Mouse (Mus musculus) testis, adult 2 months (tissue): ENCODE results near the gene Vps35l. TPM values are rescaled to one million over a fixed set of nuclear protein-coding genes. Genes with fewer than 3 reads are reported as not detected.
A peak's percentile ranks its signal among the peaks of the same experiment; 100 is the strongest.

Source experiments
- H3K27ac ChIP-seq: fragments of 200-500 bp; 2 replicates; pipeline ENCODE4 v1.5.1; 2012; ENCODE audit warnings: low read depth, low read length; ENCODE audit not compliant: control insufficient read depth, insufficient read depth
- H3K27me3 ChIP-seq: fragments of 200-500 bp; 2 replicates; pipeline ENCODE4 v1.6.1; 2012; ENCODE audit warnings: mild to moderate bottlenecking, low read length, moderate library complexity; ENCODE audit not compliant: control insufficient read depth, insufficient read depth
- H3K36me3 ChIP-seq: fragments of 200-500 bp; 2 replicates; pipeline ENCODE4 v1.6.1; 2012; ENCODE audit warnings: mild to moderate bottlenecking, low read length; ENCODE audit not compliant: control insufficient read depth, insufficient read depth
- H3K4me1 ChIP-seq: fragments of 200-500 bp; 2 replicates; pipeline ENCODE4 v1.6.1; 2012; ENCODE audit warnings: low read length; ENCODE audit not compliant: control insufficient read depth, insufficient read depth
- H3K4me3 ChIP-seq: fragments of 200-500 bp; 2 replicates; pipeline ENCODE4 v1.5.1; 2012; ENCODE audit warnings: low read depth, mild to moderate bottlenecking, low read length, moderate library complexity, mixed read lengths; ENCODE audit not compliant: control insufficient read depth
- CTCF ChIP-seq: fragments of 200-500 bp; IDR thresholded peaks from 2 replicates; pipeline ENCODE4 v1.5.1; 2012; ENCODE audit warnings: low read depth, mild to moderate bottlenecking, inconsistent platforms, low read length, moderate library complexity; ENCODE audit not compliant: control insufficient read depth, insufficient read depth, insufficient replicate concordance
- POLR2A ChIP-seq: fragments of 200-500 bp; IDR thresholded peaks from 2 replicates; pipeline ENCODE4 v1.6.1; 2012; ENCODE audit warnings: low read depth, mild to moderate bottlenecking, inconsistent platforms, low read length, moderate library complexity; ENCODE audit not compliant: control insufficient read depth
- polyA plus RNA-seq: library from polyadenylated mRNA; depleted of rRNA; stranded (reverse); fragments of >200 nt; gene quantifications from 2 replicates; pipeline ENCODE4 v1.2.3, GENCODE M21; 2012

The Vps35l gene
- polyA plus RNA-seq, 1 experiment: 29.5 TPM

DNA sequence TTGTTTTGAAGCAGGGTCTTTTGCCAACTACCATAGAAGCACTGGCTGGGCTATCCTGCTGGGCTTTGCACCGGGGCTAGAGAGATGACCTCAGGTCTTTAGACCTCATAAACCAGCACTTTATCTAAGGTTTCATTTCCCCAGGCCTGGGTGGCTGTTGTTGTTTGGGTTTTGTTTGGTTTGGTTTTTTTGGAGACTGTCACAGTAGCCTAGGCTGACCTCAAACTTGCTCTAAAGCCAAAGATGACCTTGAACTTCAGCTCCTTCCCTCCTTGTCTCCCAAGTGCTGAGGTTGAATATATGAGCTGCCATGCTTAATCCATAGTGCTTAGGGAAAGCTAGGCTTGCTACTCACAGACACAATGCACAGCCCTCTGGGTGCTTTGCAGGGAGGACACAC, 79.6 kb downstream of the Vps35l start:
- Histone ChIP-seq H3K27ac (no peak overlapping the region), H3K4me3 (no peak overlapping the region), H3K4me1 (no peaks in the 10 kb centered on the region), H3K27me3 (no peaks in the 10 kb centered on the region), H3K36me3 (no peaks in the 10 kb centered on the region; the same call in 1 of the 2 replicates)
- TF ChIP-seq CTCF: no peak
- no peak for TF ChIP-seq POLR2A

DNA sequence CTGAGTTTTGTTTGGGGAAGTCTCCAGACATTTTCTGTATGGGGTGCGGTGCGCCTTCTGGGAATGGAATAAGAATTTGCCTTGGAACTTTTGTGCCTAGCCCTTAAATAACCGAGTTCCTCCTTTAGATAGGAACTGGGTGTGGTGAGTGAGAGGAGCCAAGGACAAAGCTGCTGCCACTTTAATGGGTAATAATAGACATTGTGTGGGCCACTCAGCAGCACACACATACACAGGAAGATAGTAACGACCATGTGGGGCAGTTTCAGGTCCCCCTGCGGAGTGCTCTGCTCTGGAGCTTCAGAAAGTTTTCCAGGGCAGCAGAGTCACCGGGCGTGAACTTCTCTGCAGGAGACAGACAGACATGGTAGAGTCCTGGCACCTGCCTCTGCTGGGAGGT, 81.3 kb downstream of the Vps35l start:
- H3K36me3 ChIP-seq: no peaks in the 10 kb centered on the region
- TF ChIP-seq CTCF (no peak), POLR2A (no peak)
- no peak overlapping the region for H3K4me3 ChIP-seq
- H3K4me1 ChIP-seq: no peaks in the 10 kb centered on the region
- 0 out of 2 replicates have a peak overlapping the region, but pooled peaks have one; percentile 22 for H3K27ac ChIP-seq
- no peaks in the 10 kb centered on the region for H3K27me3 ChIP-seq

DNA sequence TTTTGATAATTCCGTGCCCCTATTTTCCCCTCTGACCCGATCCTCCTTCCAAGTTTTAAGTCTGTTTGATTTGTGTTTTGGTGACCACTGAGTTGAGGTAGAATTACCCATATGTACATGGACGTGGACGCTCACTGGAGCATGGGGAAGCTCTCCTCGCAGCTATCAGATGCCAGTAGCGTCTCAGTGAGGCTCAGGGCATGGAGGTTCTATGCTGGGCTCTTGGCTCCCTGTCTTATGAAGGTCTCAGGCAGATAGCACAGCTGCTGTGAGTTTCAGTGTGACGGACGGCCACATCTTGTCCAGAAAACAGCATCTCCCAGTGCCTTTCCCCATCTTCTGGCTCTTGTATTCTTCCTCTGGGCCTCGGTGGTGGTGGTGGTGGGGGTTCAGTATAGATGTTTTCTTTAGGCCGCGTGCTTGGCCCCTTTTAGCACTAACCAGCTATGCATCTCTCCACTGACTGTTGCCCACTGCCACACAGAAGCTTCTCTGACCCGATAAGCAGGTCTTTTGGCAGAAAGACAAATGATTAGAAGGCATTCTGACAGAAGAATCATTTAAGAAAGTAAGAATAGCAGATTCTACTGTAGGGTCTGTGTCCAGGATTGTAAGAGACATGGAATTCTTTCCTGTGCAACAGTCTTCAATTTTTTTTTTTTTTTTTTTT, 82.0 kb downstream of the Vps35l start:
- TF ChIP-seq CTCF (no peak), POLR2A (no peak)
- Histone ChIP-seq H3K4me1 (no peaks in the 10 kb centered on the region), H3K27ac (no peak overlapping the region), H3K27me3 (no peaks in the 10 kb centered on the region), H3K4me3 (no peak overlapping the region), H3K36me3 (no peaks in the 10 kb centered on the region)

DNA sequence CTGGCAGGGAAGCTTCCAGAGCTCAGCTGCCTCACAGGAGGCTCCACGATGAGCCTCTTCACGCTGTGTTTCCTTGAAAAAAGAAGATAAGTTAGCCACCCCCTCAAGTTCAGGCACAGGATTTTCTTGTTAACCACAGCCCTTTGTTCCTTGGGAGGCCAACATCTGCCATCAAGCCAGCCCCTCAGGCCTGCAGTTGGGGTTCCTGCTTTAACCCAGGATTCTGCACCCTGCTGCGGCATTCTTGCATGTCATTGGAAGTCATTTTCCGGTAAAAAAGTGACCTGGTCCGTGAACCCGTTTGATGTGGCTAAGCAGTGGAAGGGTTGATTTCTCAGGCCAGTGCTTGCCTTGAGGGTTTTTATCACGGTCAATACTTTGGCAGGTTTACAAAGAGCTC, 84.4 kb downstream of the Vps35l start:
- no peaks in the 10 kb centered on the region for H3K36me3 ChIP-seq
- no peak overlapping the region for H3K4me3 ChIP-seq
- H3K27ac ChIP-seq: no peak overlapping the region
- no peaks in the 10 kb centered on the region for H3K4me1 ChIP-seq
- TF ChIP-seq CTCF (no peak), POLR2A (no peak)
- H3K27me3 ChIP-seq: no peaks in the 10 kb centered on the region

DNA sequence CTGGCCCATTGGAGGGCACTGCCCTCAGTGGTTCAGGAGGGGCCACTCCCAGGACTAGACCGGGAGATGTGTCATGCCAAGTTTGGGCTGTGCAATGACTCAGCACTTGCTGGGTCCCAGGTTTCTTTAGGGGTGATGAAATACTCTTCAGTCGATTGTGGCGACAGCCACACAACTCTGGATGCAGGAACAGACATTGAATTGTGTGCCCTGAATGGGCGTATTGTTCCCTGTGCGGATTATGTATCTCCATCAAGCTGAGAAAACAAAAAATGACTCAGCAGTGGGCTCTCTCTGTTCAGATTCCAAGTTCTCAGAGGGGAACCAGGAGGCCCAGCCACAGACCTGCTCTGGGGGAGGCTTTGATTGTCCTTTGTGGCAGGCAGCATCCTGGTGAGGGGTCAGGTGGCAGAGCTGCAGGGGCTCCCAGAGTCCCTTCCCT, 88.0 kb downstream of the Vps35l start:
- TF ChIP-seq POLR2A (no peak), CTCF (no peak)
- Histone ChIP-seq H3K4me3 (no peak overlapping the region), H3K36me3 (no peaks in the 10 kb centered on the region), H3K4me1 (no peaks in the 10 kb centered on the region), H3K27me3 (no peaks in the 10 kb centered on the region), H3K27ac (no peak overlapping the region)

DNA sequence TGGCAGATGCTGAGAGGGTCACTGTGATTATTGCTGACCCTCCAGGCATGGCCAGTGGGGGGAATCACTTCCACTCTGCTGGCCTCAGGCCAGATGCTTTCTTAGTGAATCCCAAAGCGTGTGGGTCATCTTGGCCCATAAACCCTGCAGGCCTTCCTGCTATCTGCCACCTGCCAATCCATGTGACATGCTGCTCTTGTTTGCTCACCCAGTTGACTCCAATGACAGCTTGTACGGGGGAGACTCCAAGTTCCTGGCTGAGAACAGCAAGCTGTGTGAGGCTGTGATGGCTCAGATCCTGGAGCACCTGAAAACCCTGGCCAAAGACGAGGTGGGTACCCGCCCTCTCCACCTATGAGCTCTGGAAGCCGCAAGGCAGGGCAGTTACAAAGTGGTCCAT, 97.9 kb downstream of the Vps35l start:
- no peak overlapping the region for H3K4me3 ChIP-seq
- no peaks in the 10 kb centered on the region for H3K4me1 ChIP-seq
- no peaks in the 10 kb centered on the region for H3K36me3 ChIP-seq
- H3K27me3 ChIP-seq: no peaks in the 10 kb centered on the region
- TF ChIP-seq CTCF: no peak
- no peak for TF ChIP-seq POLR2A
- H3K27ac ChIP-seq: no peak overlapping the region

DNA sequence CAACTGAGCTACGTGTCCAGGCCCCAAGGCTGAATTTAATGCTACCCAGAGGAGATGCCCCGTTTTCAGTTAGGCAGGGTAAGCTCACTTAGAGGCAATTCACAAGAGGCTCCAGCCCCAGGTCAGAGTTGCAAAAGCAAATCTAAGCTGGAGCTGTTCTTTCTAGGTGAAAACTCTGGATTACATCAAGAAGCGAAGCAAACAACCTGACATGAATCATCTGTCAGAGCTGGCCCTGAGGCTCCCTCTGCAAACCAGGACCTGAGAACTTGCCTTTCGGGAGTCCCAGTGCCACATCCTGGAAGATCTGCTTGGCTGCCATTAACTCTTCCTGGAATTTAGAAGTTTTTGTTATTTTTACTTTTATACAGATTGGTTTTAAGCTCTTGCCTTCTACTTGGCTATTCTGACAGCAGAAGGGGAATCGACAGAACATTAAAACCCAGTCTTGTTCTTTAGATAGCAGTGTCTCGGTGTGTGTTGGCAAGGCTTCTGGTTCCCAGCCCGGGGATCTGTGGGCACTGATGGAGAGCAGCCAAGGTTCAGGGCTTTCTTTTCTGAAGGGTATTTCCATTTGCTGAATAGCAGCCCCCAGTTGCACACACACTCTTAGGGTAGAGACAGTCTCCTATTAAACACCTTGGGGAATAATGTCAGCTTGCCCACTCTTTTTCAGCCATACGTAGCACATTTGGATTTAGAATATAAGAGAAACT, 101.2 kb downstream of the Vps35l start:
- Histone ChIP-seq H3K27me3 (no peaks in the 10 kb centered on the region), H3K27ac (no peak overlapping the region), H3K4me1 (no peaks in the 10 kb centered on the region), H3K4me3 (no peak overlapping the region), H3K36me3 (no peaks in the 10 kb centered on the region)
- no peak for TF ChIP-seq CTCF
- TF ChIP-seq POLR2A: no peak
